Mouse (Mus musculus) forebrain, postnatal 0 days (tissue): ENCODE measurements at regions not wholly inside any gene's neighbourhood (a gene's known extent, or its start where the extent isn't known, plus 50 kb on each side); places are given as distances from the start of the nearest gene placed in this dataset.

Experiments
- ATAC-seq: fragments of 200-750 bp; cut with Nextera tagmentation; 2 replicates; pipeline ENCODE4 v1.8.0; 2017; ENCODE audit warnings: mild to moderate bottlenecking, moderate library complexity
- DNase-seq: peaks from one replicate; pipeline ENCODE4 v3.0.0-alpha.2; 2015
- H3K27ac ChIP-seq: fragments of 300-500 bp; sonication (generic); 2 replicates; pipeline ENCODE4 v1.5.1; 2014; ENCODE audit warnings: low read depth, mild to moderate bottlenecking, antibody characterized with exemption, low read length, moderate library complexity, mixed read lengths
- H3K27me3 ChIP-seq: fragments of 300-500 bp; sonication (generic); 2 replicates; pipeline ENCODE4 v1.6.1; 2014; ENCODE audit warnings: mild to moderate bottlenecking, low read length, mixed read lengths; ENCODE audit not compliant: insufficient read depth
- H3K36me3 ChIP-seq: fragments of 300-500 bp; sonication (generic); 2 replicates; pipeline ENCODE4 v1.6.1; 2014; ENCODE audit warnings: mild to moderate bottlenecking, moderate library complexity; ENCODE audit not compliant: insufficient read depth
- H3K4me1 ChIP-seq: fragments of 300-500 bp; sonication (generic); 2 replicates; pipeline ENCODE4 v1.6.1; 2014; ENCODE audit warnings: antibody characterized with exemption; ENCODE audit not compliant: insufficient read depth
- H3K4me2 ChIP-seq: fragments of 300-500 bp; sonication (generic); 2 replicates; pipeline ENCODE4 v1.6.1; 2014; ENCODE audit warnings: low read depth, mild to moderate bottlenecking, moderate library complexity
- H3K4me3 ChIP-seq: fragments of 300-500 bp; sonication (generic); 2 replicates; pipeline ENCODE4 v1.5.1; 2014; ENCODE audit warnings: low read depth, low read length, mixed read lengths
- H3K9ac ChIP-seq: fragments of 300-500 bp; sonication (generic); 2 replicates; pipeline ENCODE4 v1.6.1; 2014; ENCODE audit warnings: mild to moderate bottlenecking
- H3K9me3 ChIP-seq: fragments of 300-500 bp; sonication (generic); 2 replicates; pipeline ENCODE4 v1.6.1; 2016; ENCODE audit warnings: low read length
- CTCF ChIP-seq: sonication (generic); IDR thresholded peaks from 2 replicates; pipeline ENCODE4 v1.5.1; 2016; ENCODE audit warnings: antibody characterized with exemption, control low read depth, low read depth
- WGBS: fragments of 180-500 bp; shearing (Covaris S2); extraction: QIAGEN DNeasy Blood & Tissue Kit; methylation state at CpG from one replicate; pipeline ENCODE4 v1.1.7; 2014; 5-methylcytosine and 5-hydroxymethylcytosine counted together

DNA sequence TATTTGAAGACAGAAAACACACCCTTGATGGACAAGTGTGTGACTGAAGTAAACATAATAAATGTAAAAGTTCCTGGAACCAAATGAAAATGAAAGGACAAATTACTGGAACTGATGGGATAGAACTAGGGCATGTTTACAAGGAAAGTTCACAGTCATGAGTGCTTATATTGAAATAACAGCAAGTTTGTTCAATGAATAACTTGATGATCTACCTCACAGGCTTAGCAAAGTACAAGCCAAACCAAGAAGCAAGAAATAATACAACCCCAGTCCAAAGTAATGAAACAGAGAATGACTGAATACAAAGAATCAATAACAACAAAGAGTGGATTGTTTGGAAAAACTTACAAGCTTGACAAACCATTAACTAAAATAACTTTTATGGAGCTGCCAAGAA lies 56.2 kb downstream of the Gm379 start:
- no peak overlapping the region for H3K9ac ChIP-seq
- no peaks in the 10 kb centered on the region for H3K36me3 ChIP-seq
- no peak overlapping the region for H3K4me2 ChIP-seq
- H3K27me3 ChIP-seq: no peaks in the 10 kb centered on the region
- ATAC-seq: no peak
- H3K4me3 ChIP-seq: no peak overlapping the region
- no peaks in the 10 kb centered on the region for H3K9me3 ChIP-seq
- no peak overlapping the region for H3K27ac ChIP-seq
- no peak for TF ChIP-seq CTCF
- no peak for DNase-seq
- no peaks in the 10 kb centered on the region for H3K4me1 ChIP-seq

DNA sequence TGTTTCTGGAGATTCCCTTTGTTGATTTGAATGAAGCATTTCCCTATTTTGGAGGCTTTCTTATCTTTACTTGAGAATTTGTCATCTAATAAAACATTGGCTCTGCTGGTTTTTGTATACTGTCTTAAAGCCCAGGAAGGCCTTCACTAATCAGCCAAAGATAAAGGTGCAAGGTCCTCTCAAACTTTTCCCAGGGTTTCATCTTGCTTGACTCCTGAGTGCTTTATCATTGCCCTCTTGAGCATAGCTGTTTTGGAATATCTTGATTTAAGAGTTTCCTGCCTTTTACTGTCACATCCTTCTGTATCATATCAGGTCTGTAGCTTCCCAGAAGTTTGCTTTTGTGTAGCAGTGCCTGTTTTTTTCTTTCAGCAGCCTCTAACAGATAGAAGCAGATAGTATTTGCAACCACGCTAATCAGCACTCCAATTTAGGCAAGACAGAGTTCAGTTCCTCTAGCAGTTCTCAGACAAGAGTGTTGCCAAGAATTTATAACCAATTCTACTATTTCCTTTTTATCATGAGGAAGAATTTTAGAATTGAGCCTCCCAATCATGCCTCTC lies 64.7 kb downstream of the Gm379 start:
- TF ChIP-seq CTCF: no peak
- H3K27me3 ChIP-seq: no peaks in the 10 kb centered on the region
- H3K9ac ChIP-seq: no peak overlapping the region
- 82% methylated on average over 1 of the region's 1 CpGs for WGBS
- no peak overlapping the region for H3K4me3 ChIP-seq
- DNase-seq: no peak
- ATAC-seq: no peak
- no peaks in the 10 kb centered on the region for H3K9me3 ChIP-seq
- no peak overlapping the region for H3K4me2 ChIP-seq
- no peaks in the 10 kb centered on the region for H3K4me1 ChIP-seq
- H3K27ac ChIP-seq: no peak overlapping the region
- H3K36me3 ChIP-seq: no peaks in the 10 kb centered on the region

DNA sequence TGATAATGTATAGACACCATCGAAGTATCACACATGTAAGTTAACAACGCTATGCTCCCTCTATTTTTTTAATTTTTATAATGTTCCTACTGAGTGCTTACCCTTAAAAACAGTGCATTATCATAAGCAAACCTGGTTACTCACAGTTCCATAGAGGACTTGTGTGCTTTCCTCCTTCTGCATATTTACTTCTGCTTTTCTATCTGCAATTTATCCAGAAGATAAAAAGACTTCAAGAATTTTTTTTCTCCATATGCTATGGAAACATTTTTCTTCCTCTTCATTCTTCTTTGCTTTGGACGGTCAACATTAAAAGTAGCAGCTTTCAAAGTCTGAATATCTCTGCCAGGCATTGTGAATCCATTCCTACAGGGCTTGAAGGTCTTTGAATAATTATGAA lies 102.7 kb downstream of the Gm379 start:
- H3K27me3 ChIP-seq: no peaks in the 10 kb centered on the region
- ATAC-seq: no peak
- no peak for DNase-seq
- TF ChIP-seq CTCF: no peak
- H3K27ac ChIP-seq: no peak overlapping the region
- H3K36me3 ChIP-seq: no peaks in the 10 kb centered on the region
- no peak overlapping the region for H3K9ac ChIP-seq
- H3K9me3 ChIP-seq: no peaks in the 10 kb centered on the region
- H3K4me2 ChIP-seq: no peak overlapping the region
- no peak overlapping the region for H3K4me3 ChIP-seq
- H3K4me1 ChIP-seq: no peaks in the 10 kb centered on the region
- 72% methylated on average over 3 of the region's 3 CpGs for WGBS

DNA sequence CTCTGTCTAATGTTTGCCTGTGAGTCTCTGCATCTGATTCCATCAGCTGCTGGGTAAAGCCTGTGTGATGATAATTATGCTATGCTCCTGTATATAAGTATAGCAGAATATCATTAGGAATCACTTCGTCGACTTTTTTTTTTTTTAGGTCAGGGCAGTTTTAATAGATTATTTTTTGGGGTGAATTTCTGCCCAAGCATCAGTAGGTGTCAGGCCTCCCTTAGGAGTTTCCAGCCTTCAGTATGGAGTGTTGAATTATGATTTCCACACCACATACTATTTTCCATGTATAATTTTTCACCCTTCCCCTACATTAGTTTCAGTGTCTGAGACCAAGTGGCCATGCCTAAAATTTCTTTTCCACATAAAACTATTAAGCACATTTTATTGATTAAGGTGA lies 121.5 kb downstream of the Gm379 start:
- no peak overlapping the region for H3K9ac ChIP-seq
- no peak for DNase-seq
- H3K9me3 ChIP-seq: no peaks in the 10 kb centered on the region
- H3K36me3 ChIP-seq: no peaks in the 10 kb centered on the region
- no peaks in the 10 kb centered on the region for H3K4me1 ChIP-seq
- no peaks in the 10 kb centered on the region for H3K27me3 ChIP-seq
- 86% methylated on average over 2 of the region's 2 CpGs for WGBS
- ATAC-seq: no peak; the same call in 1 of the 2 replicates
- no peak for TF ChIP-seq CTCF
- H3K4me3 ChIP-seq: no peak overlapping the region
- H3K4me2 ChIP-seq: no peak overlapping the region
- no peak overlapping the region for H3K27ac ChIP-seq

DNA sequence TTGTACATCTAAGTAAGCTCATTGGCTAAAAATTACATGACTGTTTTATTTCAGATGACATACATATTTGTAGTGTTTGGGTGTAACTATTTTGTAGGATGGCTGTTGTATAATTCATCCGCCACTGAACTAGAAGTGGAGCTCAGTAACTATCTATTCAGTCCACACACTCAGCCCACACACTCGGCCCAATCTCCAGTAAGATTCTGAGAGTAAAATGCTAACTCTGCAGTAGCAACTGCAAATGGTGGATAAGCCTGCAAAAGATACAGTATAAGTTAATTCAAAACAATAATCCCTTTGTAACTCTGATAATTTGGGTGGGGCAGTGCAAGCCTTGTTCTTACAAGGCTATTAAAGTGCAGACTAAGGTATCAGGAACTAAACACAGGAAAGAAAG lies 123.3 kb downstream of the Gm379 start:
- no peak overlapping the region for H3K27ac ChIP-seq
- H3K9me3 ChIP-seq: no peaks in the 10 kb centered on the region
- DNase-seq: no peak
- TF ChIP-seq CTCF: no peak
- H3K9ac ChIP-seq: no peak overlapping the region
- WGBS: 84% methylated on average over 2 of the region's 2 CpGs
- no peaks in the 10 kb centered on the region for H3K36me3 ChIP-seq
- no peaks in the 10 kb centered on the region for H3K4me1 ChIP-seq
- no peak for ATAC-seq
- no peak overlapping the region for H3K4me3 ChIP-seq
- no peak overlapping the region for H3K4me2 ChIP-seq
- no peaks in the 10 kb centered on the region for H3K27me3 ChIP-seq

DNA sequence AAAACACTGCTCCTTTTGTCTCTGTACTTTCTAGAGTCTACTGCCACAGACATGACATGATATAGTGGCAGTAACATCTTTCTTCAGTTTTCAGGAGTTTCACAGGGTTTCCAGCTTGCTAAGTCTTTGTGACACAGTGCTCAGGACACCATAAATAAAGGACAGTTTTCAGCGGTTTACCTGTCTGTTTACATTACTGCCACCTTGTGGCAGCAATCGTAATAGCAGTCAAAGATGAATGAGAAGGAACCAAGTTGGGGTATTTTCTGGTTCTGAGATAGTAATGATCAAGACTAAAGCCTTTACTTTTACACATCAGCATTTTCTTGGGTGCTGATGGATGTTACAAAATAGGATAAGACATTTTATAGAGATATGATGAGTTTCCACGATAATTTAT lies 127.7 kb downstream of the Gm379 start:
- peak; percentile 68 for TF ChIP-seq CTCF
- Histone ChIP-seq H3K4me3 (no peak overlapping the region), H3K9ac (no peak overlapping the region), H3K4me1 (no peaks in the 10 kb centered on the region), H3K4me2 (no peak overlapping the region), H3K27ac (no peak overlapping the region), H3K36me3 (no peaks in the 10 kb centered on the region), H3K9me3 (no peaks in the 10 kb centered on the region), H3K27me3 (no peaks in the 10 kb centered on the region)
- DNase-seq: peak; percentile 52
- no peak for ATAC-seq
- WGBS: 9% methylated on average over 3 of the region's 3 CpGs
